Mouse (Mus musculus): ENCODE data around the gene Aanat. TPM values are rescaled to one million over a fixed set of nuclear protein-coding genes. Genes with fewer than 3 reads are reported as not detected.
"Not testable (repeated sequence)": the region's sequence is repeated elsewhere in the genome, so short reads cannot be mapped to it uniquely, and the experiment has no call there.

Gene Aanat
- polyA plus RNA-seq, 1 experiment from 2014 or later: not detected

DNA sequence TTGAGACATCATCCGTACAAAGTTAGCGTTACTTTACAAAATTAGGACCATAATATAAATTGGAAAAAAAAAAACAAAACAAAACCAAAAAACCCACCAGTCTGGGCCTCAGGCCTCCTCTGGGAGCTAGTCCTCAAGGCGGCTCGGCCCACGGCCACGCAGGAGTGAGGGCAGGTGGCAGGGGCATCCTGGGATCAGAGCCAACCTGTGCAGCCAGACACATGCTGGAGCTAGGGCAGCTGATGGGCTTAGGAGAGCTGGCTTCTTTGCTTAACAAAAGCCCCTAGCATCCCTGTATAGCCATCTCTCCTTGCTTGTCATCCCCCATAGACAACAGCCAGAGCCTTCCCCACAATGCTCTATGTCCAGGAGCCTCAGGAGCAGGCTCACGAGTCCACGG is 12.0 kb downstream of the Aanat start:
- H3K27me3 ChIP-seq (ENCODE audit: control insufficient read depth, insufficient read depth, low read length): no peaks in the 10 kb centered on the region
- no peak overlapping the region for H3K4me3 ChIP-seq (ENCODE audit: low read depth, low read length)
- WGBS: 95% methylated on average over 8 of the region's 8 CpGs
- no peak overlapping the region for H3K27ac ChIP-seq (ENCODE audit: low read depth, low read length)
- DNase-seq (ENCODE audit: low spot score, missing footprints) (no peak), ATAC-seq (ENCODE audit: low FRiP score) (no peak)
- H3K4me2 ChIP-seq: no peak overlapping the region
- no peaks in the 10 kb centered on the region for H3K36me3 ChIP-seq (ENCODE audit: control insufficient read depth, insufficient read depth, low read length)
- no peaks in the 10 kb centered on the region for H3K9me3 ChIP-seq (ENCODE audit: control insufficient read depth, low read length)
- no peaks in the 10 kb centered on the region for H3K4me1 ChIP-seq (ENCODE audit: control insufficient read depth, insufficient read depth, low read length)
- no peak overlapping the region for H3K9ac ChIP-seq (ENCODE audit: low read length)

- no peaks in the 10 kb centered on the region for H3K4me1 ChIP-seq (ENCODE audit: control insufficient read depth, insufficient read depth, low read length)
- H3K4me2 ChIP-seq: no peak overlapping the region
- H3K27me3 ChIP-seq (ENCODE audit: control insufficient read depth, insufficient read depth, low read length): no peaks in the 10 kb centered on the region
- H3K9me3 ChIP-seq (ENCODE audit: control insufficient read depth, low read length): no peaks in the 10 kb centered on the region
- 93% methylated on average over 15 of the region's 15 CpGs for WGBS
- DNase-seq (ENCODE audit: low spot score, missing footprints) (no peak), ATAC-seq (ENCODE audit: low FRiP score) (no peak)
- no peak overlapping the region for H3K27ac ChIP-seq (ENCODE audit: low read depth, low read length)
- no peaks in the 10 kb centered on the region for H3K36me3 ChIP-seq (ENCODE audit: control insufficient read depth, insufficient read depth, low read length)
- no peak overlapping the region for H3K9ac ChIP-seq (ENCODE audit: low read length)
- H3K4me3 ChIP-seq (ENCODE audit: low read depth, low read length): no peak overlapping the region
Observed at GRCm38 (mm10) chr11:116599230-116599629, 13.0 kb downstream of the Aanat start.

DNA sequence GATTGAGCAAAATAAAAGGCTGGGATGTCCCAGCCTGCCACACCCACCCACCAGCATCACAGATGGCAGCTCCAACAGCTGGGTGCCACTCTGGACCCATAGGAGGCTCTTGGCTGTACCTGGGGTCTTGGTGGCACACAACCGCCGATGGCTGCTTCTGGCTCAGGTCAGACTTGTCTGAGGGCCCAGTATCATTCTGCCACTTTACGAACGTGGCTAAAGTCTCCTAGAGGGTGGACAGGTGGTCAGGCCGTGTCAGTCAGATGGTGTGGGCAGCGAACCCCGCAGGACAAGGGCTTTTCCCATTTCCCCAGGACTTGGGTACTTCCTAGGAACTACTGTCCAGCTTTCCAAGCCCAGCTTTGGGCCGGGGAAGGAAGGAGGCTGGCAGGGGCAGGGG is 14.9 kb downstream of the Aanat start:
- Histone ChIP-seq H3K9me3 (ENCODE audit: control insufficient read depth, low read length) (no peaks in the 10 kb centered on the region), H3K4me1 (ENCODE audit: control insufficient read depth, insufficient read depth, low read length) (no peaks in the 10 kb centered on the region), H3K27ac (ENCODE audit: low read depth, low read length) (no peak overlapping the region), H3K9ac (ENCODE audit: low read length) (no peak overlapping the region), H3K4me2 (no peak overlapping the region), H3K27me3 (ENCODE audit: control insufficient read depth, insufficient read depth, low read length) (no peaks in the 10 kb centered on the region), H3K4me3 (ENCODE audit: low read depth, low read length) (no peak overlapping the region), H3K36me3 (ENCODE audit: control insufficient read depth, insufficient read depth, low read length) (no peaks in the 10 kb centered on the region)
- no peak for DNase-seq (ENCODE audit: low spot score, missing footprints)
- no peak for ATAC-seq (ENCODE audit: low FRiP score)
- WGBS: 89% methylated on average over 8 of the region's 8 CpGs

DNA sequence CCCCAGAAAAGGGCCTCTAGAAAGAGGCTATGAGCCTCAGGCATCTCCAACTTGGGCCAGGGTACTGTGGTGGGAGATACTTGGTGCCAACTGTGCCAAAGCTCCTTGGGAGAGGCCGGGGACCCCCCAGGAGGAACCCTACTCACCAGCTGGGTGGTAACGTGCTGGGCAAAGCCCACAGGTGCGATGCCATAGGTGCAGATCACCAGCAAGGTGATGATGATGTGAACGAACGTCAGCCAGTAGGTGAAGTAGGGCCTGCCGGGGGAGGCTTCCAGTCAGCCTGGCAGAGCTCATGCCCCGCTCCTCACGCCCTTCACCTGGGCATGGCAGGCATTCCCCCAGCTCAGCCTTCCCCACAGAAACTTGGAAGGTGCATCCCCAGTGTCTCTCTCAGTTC is 15.8 kb downstream of the Aanat start:
- Histone ChIP-seq H3K9me3 (ENCODE audit: control insufficient read depth, low read length) (no peaks in the 10 kb centered on the region), H3K36me3 (ENCODE audit: control insufficient read depth, insufficient read depth, low read length) (no peaks in the 10 kb centered on the region), H3K9ac (ENCODE audit: low read length) (no peak overlapping the region), H3K4me3 (ENCODE audit: low read depth, low read length) (no peak overlapping the region), H3K4me1 (ENCODE audit: control insufficient read depth, insufficient read depth, low read length) (no peaks in the 10 kb centered on the region), H3K4me2 (no peak overlapping the region), H3K27ac (ENCODE audit: low read depth, low read length) (no peak overlapping the region), H3K27me3 (ENCODE audit: control insufficient read depth, insufficient read depth, low read length) (no peaks in the 10 kb centered on the region)
- ATAC-seq (ENCODE audit: low FRiP score) (no peak), DNase-seq (ENCODE audit: low spot score, missing footprints) (no peak)
- 87% methylated on average over 8 of the region's 8 CpGs for WGBS

DNA sequence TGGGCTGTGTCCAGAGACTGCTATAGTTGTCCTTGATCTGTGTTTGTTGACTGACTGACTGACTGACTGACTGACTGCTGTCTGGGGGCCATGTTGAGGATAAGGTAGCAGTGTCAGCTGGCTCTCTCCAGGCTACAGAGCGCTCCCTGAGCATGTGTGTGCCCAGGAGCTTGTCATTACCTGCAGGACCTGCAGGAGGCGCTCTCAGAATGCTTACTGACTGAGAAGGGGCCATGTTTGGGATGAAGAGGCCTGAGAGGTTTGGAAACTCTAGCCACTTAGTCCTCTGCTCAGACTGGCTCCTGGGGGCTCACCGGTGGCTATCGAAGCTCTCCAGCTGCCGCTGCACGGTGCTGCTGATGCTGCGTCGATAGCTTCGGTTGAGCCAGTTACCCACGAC is 17.1 kb downstream of the Aanat start:
- no peaks in the 10 kb centered on the region for H3K27me3 ChIP-seq (ENCODE audit: control insufficient read depth, insufficient read depth, low read length)
- H3K27ac ChIP-seq (ENCODE audit: low read depth, low read length): no peak overlapping the region
- no peaks in the 10 kb centered on the region for H3K9me3 ChIP-seq (ENCODE audit: control insufficient read depth, low read length)
- no peak for DNase-seq (ENCODE audit: low spot score, missing footprints)
- H3K4me2 ChIP-seq: no peak overlapping the region
- no peak overlapping the region for H3K9ac ChIP-seq (ENCODE audit: low read length)
- 92% methylated on average over 10 of the region's 10 CpGs for WGBS
- ATAC-seq (ENCODE audit: low FRiP score): no peak
- no peaks in the 10 kb centered on the region for H3K4me1 ChIP-seq (ENCODE audit: control insufficient read depth, insufficient read depth, low read length)
- H3K4me3 ChIP-seq (ENCODE audit: low read depth, low read length): no peak overlapping the region
- no peaks in the 10 kb centered on the region for H3K36me3 ChIP-seq (ENCODE audit: control insufficient read depth, insufficient read depth, low read length)

- Histone ChIP-seq H3K4me1 (ENCODE audit: control insufficient read depth, insufficient read depth, low read length) (no peaks in the 10 kb centered on the region), H3K36me3 (ENCODE audit: control insufficient read depth, insufficient read depth, low read length) (no peaks in the 10 kb centered on the region), H3K4me2 (no peak overlapping the region), H3K9me3 (ENCODE audit: control insufficient read depth, low read length) (no peaks in the 10 kb centered on the region), H3K9ac (ENCODE audit: low read length) (no peak overlapping the region), H3K4me3 (ENCODE audit: low read depth, low read length) (no peak overlapping the region), H3K27me3 (ENCODE audit: control insufficient read depth, insufficient read depth, low read length) (no peaks in the 10 kb centered on the region), H3K27ac (ENCODE audit: low read depth, low read length) (no peak overlapping the region)
- 91% methylated on average over 12 of the region's 12 CpGs for WGBS
- DNase-seq (ENCODE audit: low spot score, missing footprints) (no peak), ATAC-seq (ENCODE audit: low FRiP score) (no peak)
Observed at GRCm38 (mm10) chr11:116604097-116604496, 17.9 kb downstream of the Aanat start.

DNA sequence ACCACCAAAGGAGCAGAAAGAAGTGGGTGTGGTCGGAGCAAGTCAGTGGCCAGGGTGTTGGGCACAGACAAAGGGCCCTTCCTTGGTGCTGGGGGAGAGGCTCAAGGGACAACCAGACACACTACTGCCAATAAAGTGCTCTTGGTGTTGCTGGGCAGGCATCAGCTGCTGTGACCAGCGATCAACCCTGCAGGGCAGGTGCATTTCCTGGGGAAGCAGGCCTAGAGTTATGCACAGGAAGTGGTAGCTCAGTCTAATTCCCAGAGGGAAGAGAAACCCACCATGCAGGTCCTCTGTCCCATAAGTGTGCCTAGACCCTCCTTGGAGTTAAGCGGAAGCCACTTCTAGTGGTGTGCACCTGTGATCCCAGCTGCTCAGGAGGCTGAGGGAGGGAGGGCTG is 21.5 kb downstream of the Aanat start:
- H3K4me1 ChIP-seq (ENCODE audit: control insufficient read depth, insufficient read depth, low read length): no peaks in the 10 kb centered on the region
- no peak for DNase-seq (ENCODE audit: low spot score, missing footprints)
- H3K4me3 ChIP-seq (ENCODE audit: low read depth, low read length): no peak overlapping the region
- H3K27me3 ChIP-seq (ENCODE audit: control insufficient read depth, insufficient read depth, low read length): no peaks in the 10 kb centered on the region
- 98% methylated on average over 3 of the region's 3 CpGs for WGBS
- H3K4me2 ChIP-seq: no peak overlapping the region
- no peak overlapping the region for H3K9ac ChIP-seq (ENCODE audit: low read length)
- no peak for ATAC-seq (ENCODE audit: low FRiP score)
- H3K9me3 ChIP-seq (ENCODE audit: control insufficient read depth, low read length): no peaks in the 10 kb centered on the region
- H3K27ac ChIP-seq (ENCODE audit: low read depth, low read length): no peak overlapping the region
- H3K36me3 ChIP-seq (ENCODE audit: control insufficient read depth, insufficient read depth, low read length): no peaks in the 10 kb centered on the region

DNA sequence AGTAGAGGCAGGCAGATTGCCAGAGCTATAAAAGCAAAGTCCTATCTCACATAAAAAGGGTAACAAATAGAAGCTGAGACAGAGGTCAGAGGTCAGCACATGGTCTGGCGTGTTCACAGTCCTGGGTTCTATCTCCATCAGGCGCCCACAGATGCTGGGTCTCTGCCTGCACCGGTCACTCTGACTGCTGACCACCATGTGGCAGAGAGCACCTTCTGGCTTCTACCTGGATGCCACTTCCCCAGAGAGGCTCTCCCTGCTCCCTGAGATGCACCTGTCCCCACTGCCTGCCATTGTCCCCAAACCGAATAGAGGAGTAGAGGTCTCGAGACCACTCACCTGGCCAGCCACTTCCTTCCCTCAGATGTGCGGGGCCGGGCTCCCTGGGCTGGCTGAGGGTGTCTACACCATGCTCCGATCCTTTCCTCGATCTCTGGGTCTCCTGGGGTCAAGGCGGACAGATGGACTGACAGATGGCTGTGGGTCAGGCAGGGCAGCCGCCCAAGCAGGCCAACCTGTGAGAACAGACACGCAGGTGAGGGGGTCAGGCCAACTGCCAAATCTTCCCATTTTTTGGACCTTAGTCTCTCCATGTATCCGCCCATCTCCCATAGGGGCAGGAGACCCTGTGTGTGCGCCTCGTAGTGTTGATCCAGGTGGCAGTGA is 23.9 kb downstream of the Aanat start:
- Histone ChIP-seq H3K27ac (ENCODE audit: low read depth, low read length) (no peak overlapping the region), H3K36me3 (ENCODE audit: control insufficient read depth, insufficient read depth, low read length) (no peaks in the 10 kb centered on the region)
- ATAC-seq (ENCODE audit: low FRiP score): no peak

DNA sequence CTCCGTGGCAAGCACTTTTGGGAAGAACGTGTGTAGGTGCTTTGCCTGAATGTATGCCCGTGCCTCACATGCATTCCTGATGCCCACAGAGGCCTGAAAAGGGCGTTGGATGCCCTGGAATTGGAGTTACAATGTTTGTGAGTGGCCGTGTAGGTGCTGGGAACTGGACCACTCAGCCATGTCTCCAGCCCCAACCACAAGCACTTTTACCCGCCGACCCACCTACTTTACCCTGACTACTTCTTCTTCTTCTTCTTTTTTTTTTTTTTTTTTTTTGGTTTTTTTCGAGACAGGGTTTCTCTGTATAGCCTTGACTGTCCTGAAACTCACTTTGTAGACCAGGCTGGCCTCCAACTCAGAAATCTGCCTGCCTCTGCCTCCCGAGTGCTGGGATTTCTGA is 24.9 kb downstream of the Aanat start:
- not testable (repeated sequence) for H3K4me3 ChIP-seq (ENCODE audit: low read depth, low read length); H3K27ac ChIP-seq (ENCODE audit: low read depth, low read length); H3K4me1 ChIP-seq (ENCODE audit: control insufficient read depth, insufficient read depth, low read length); H3K9ac ChIP-seq (ENCODE audit: low read length); DNase-seq (ENCODE audit: low spot score, missing footprints); H3K4me2 ChIP-seq; H3K36me3 ChIP-seq (ENCODE audit: control insufficient read depth, insufficient read depth, low read length); H3K9me3 ChIP-seq (ENCODE audit: control insufficient read depth, low read length); H3K27me3 ChIP-seq (ENCODE audit: control insufficient read depth, insufficient read depth, low read length); ATAC-seq (ENCODE audit: low FRiP score)
- WGBS: 88% methylated on average over 9 of the region's 9 CpGs

More for the DNA sequence above, 23.9 kb downstream of the Aanat start:
- H3K4me3 ChIP-seq (ENCODE audit: low read depth, low read length): no peak overlapping the region
- H3K27me3 ChIP-seq (ENCODE audit: control insufficient read depth, insufficient read depth, low read length): no peaks in the 10 kb centered on the region
- 86% methylated on average over 15 of the region's 15 CpGs for WGBS
- H3K4me1 ChIP-seq (ENCODE audit: control insufficient read depth, insufficient read depth, low read length): no peaks in the 10 kb centered on the region
- H3K9ac ChIP-seq (ENCODE audit: low read length): no peak overlapping the region
- DNase-seq (ENCODE audit: low spot score, missing footprints): no peak
- no peaks in the 10 kb centered on the region for H3K9me3 ChIP-seq (ENCODE audit: control insufficient read depth, low read length)
- no peak overlapping the region for H3K4me2 ChIP-seq
